Mouse (Mus musculus): Measurements from ENCODE around the gene Cntrl.

Cntrl gene

GRCm38 (mm10) chr2:35109141-35109923 lies at the start of gene Cntrl:
Gene Cntrl, plus strand, starts transcription at chr2:35109492.
- peak; percentile 98 to 99 for DNase-seq

GRCm38 (mm10) chr2:35060256-35060655 lies 49.0 kb upstream of the Cntrl start:
- no peak for DNase-seq

- no peak for DNase-seq
These were observed 48.4 kb upstream of the Cntrl start for GRCm38 (mm10) chr2:35060897-35061296.

GRCm38 (mm10) chr2:35061338-35061737 lies 48.0 kb upstream of the Cntrl start, which contains the start of gene Hc:
Gene Hc, minus strand, starts transcription at chr2:35061438.
- no peak for DNase-seq

- no peak for DNase-seq
These were observed 45.8 kb upstream of the Cntrl start for GRCm38 (mm10) chr2:35063333-35064030.

- no peak for DNase-seq
These were observed 42.7 kb upstream of the Cntrl start for GRCm38 (mm10) chr2:35066525-35067082.

GRCm38 (mm10) chr2:35067117-35067516 lies 42.2 kb upstream of the Cntrl start:
- no peak for DNase-seq

- no peak for DNase-seq
These were observed 40.2 kb upstream of the Cntrl start for GRCm38 (mm10) chr2:35069124-35069523.

GRCm38 (mm10) chr2:35070275-35070674 lies 39.0 kb upstream of the Cntrl start:
- DNase-seq, result no peak

GRCm38 (mm10) chr2:35072547-35072946 lies 36.7 kb upstream of the Cntrl start:
- DNase-seq, result no peak

GRCm38 (mm10) chr2:35074328-35074727 lies 35.0 kb upstream of the Cntrl start:
- no peak for DNase-seq

GRCm38 (mm10) chr2:35079166-35079565 lies 30.1 kb upstream of the Cntrl start:
- no peak for DNase-seq

GRCm38 (mm10) chr2:35087418-35087817 lies 21.9 kb upstream of the Cntrl start:
- DNase-seq, result no peak

GRCm38 (mm10) chr2:35100529-35100928 lies 8.8 kb upstream of the Cntrl start:
- DNase-seq, result no peak

- no peak for DNase-seq
These were observed 7.8 kb upstream of the Cntrl start, which contains the start of gene AI182371 for GRCm38 (mm10) chr2:35101443-35101842. Gene AI182371, minus strand, starts transcription at chr2:35101543.

GRCm38 (mm10) chr2:35102777-35103176 lies 6.5 kb upstream of the Cntrl start:
- DNase-seq, result no peak

- DNase-seq, result no peak
These were observed 5.7 kb upstream of the Cntrl start for GRCm38 (mm10) chr2:35103558-35103957.

GRCm38 (mm10) chr2:35104843-35105242 lies 4.4 kb upstream of the Cntrl start:
- DNase-seq, result no peak

- peak; percentile 63 to 67 for DNase-seq
These were observed 1.2 kb upstream of the Cntrl start for GRCm38 (mm10) chr2:35107984-35108635.

- peak; percentile 61 to 64 for DNase-seq
These were observed 580 bp upstream of the Cntrl start for GRCm38 (mm10) chr2:35108712-35109111.

GRCm38 (mm10) chr2:35109924-35110304 lies 622 bp downstream of the Cntrl start:
- DNase-seq, result no peak

- DNase-seq, result peak; percentile 25 to 26
These were observed 1.2 kb downstream of the Cntrl start for GRCm38 (mm10) chr2:35110521-35110920.

- DNase-seq, result no peak
These were observed 15.4 kb downstream of the Cntrl start for GRCm38 (mm10) chr2:35124716-35125115.

Measured in B cell, adult 2 months (primary cell).